Mouse (Mus musculus) intestine, embryonic 16.5 days (tissue): ENCODE data around the gene Vmn1r130. TPM values are rescaled to one million over a fixed set of nuclear protein-coding genes. Genes with fewer than 3 reads are reported as not detected.
"Not testable (repeated sequence)": the region's sequence is repeated elsewhere in the genome, so short reads cannot be mapped to it uniquely, and the experiment has no call there.

Source experiments
- ATAC-seq: fragments of 200-750 bp; cut with Nextera tagmentation; 2 replicates; pipeline ENCODE4 v1.8.0; 2017; ENCODE audit warnings: moderate TSS enrichment, moderate library complexity
- H3K27ac ChIP-seq: fragments of 300-500 bp; sonication (generic); 2 replicates; pipeline ENCODE4 v1.5.1; 2014; ENCODE audit warnings: mild to moderate bottlenecking, low read length
- H3K27me3 ChIP-seq: fragments of 300-500 bp; sonication (generic); replicated peaks from 2 replicates; pipeline ENCODE4 v1.6.1; 2014; ENCODE audit warnings: low read length, control low read depth, mixed read lengths; ENCODE audit not compliant: control insufficient read depth, insufficient read depth
- H3K36me3 ChIP-seq: fragments of 300-500 bp; sonication (generic); 2 replicates; pipeline ENCODE4 v1.6.1; 2014; ENCODE audit warnings: low read length, control low read depth; ENCODE audit not compliant: control insufficient read depth, insufficient read depth
- H3K4me1 ChIP-seq: fragments of 300-500 bp; sonication (generic); 2 replicates; pipeline ENCODE4 v1.6.1; 2014; ENCODE audit warnings: low read length, control low read depth, mixed read lengths; ENCODE audit not compliant: control insufficient read depth, insufficient read depth
- H3K4me2 ChIP-seq: fragments of 300-500 bp; sonication (generic); 2 replicates; pipeline ENCODE4 v1.6.1; 2014; ENCODE audit warnings: low read depth, low read length, control low read depth
- H3K4me3 ChIP-seq: fragments of 300-500 bp; sonication (generic); 2 replicates; pipeline ENCODE4 v1.5.1; 2014; ENCODE audit warnings: mild to moderate bottlenecking, low read length
- H3K9ac ChIP-seq: fragments of 300-500 bp; sonication (generic); 2 replicates; pipeline ENCODE4 v1.6.1; 2014; ENCODE audit warnings: low read depth, low read length
- H3K9me3 ChIP-seq: fragments of 300-500 bp; sonication (generic); 2 replicates; pipeline ENCODE4 v1.6.1; 2016; ENCODE audit warnings: low read length, control low read depth; ENCODE audit not compliant: control insufficient read depth
- WGBS: fragments of 180-500 bp; shearing (Covaris S2); extraction: QIAGEN DNeasy Blood & Tissue Kit; methylation state at CpG from one replicate; pipeline ENCODE4 v1.1.7; 2014; 5-methylcytosine and 5-hydroxymethylcytosine counted together
- polyA plus RNA-seq: library from polyadenylated mRNA; unstranded; fragments of >200 nt; fragmentation: Nextera tagmentation; extraction: Ambion mirVana; gene quantifications from 2 replicates; pipeline ENCODE4 v1.2.1, GENCODE M21; 2015

Vmn1r130 gene
- not detected in 2 replicates for polyA plus RNA-seq

- H3K9me3 ChIP-seq, H3K27me3 ChIP-seq, H3K27ac ChIP-seq, H3K36me3 ChIP-seq, H3K4me3 ChIP-seq, H3K4me1 ChIP-seq, H3K4me2 ChIP-seq, H3K9ac ChIP-seq, ATAC-seq: not testable (repeated sequence)
- no CpG with 5 or more reads among the region's 3 CpGs for WGBS
Observed at GRCm38 (mm10) chr7:21511480-21511879, at the start of gene Vmn1r130. TSS of gene Vmn1r130 (plus strand) at chr7:21511780.

- H3K9me3 ChIP-seq, ATAC-seq: not testable (repeated sequence)
Observed at GRCm38 (mm10) chr7:21545990-21546389, 34.4 kb downstream of the Vmn1r130 start, which contains the start of gene Vmn1r131. TSS of gene Vmn1r131 (minus strand) at chr7:21546090.

More at GRCm38 (mm10) chr7:21545990-21546389, 34.4 kb downstream of the Vmn1r130 start, which contains the start of gene Vmn1r131:
- not testable (repeated sequence) for H3K4me2 ChIP-seq, H3K36me3 ChIP-seq, H3K27ac ChIP-seq, H3K4me3 ChIP-seq, H3K27me3 ChIP-seq, H3K9ac ChIP-seq, H3K4me1 ChIP-seq
- no CpG with 5 or more reads among the region's 2 CpGs for WGBS

Other genes with a start within 250 kb of the Vmn1r130 start
- not detected in 2 replicates for gene Vmn1r125, start 239.6 kb upstream of the Vmn1r130 start, polyA plus RNA-seq
- gene Vmn1r126, start 210.3 kb upstream of the Vmn1r130 start, polyA plus RNA-seq: not detected in 2 replicates
- gene Vmn1r127, start 191.9 kb upstream of the Vmn1r130 start, polyA plus RNA-seq: not detected in 2 replicates
- not detected in 2 replicates for gene Vmn1r128, start 162.4 kb upstream of the Vmn1r130 start, polyA plus RNA-seq
- not detected in 2 replicates for gene Vmn1r129, start 150.5 kb upstream of the Vmn1r130 start, polyA plus RNA-seq
- gene Gm6882, start 79.0 kb upstream of the Vmn1r130 start, polyA plus RNA-seq: not detected in 2 replicates
- not detected in 2 replicates for gene Vmn1r131, start 34.3 kb downstream of the Vmn1r130 start, polyA plus RNA-seq
- gene Vmn1r132, start 102.3 kb downstream of the Vmn1r130 start, polyA plus RNA-seq: not detected in 2 replicates
- not detected in 2 replicates for gene Gm4175, start 249.7 kb downstream of the Vmn1r130 start, polyA plus RNA-seq